Mouse (Mus musculus): Measurements from ENCODE around the gene Anxa5.

- TF ChIP-seq ZNF384 (IDR thresholded peaks at IDR 0.05; ENCODE audit: low read depth, low read length) (no peak), ZC3H11A (IDR thresholded peaks at IDR 0.05; ENCODE audit: borderline replicate concordance, low read depth, low read length) (no peak), HCFC1 (IDR thresholded peaks at IDR 0.05; ENCODE audit: borderline replicate concordance, insufficient read depth, low read length) (no peak), CHD2 (IDR thresholded peaks at IDR 0.05; ENCODE audit: low read depth, low read length) (no peak)
Observed at GRCm38 (mm10) chr3:36521073-36522060, 45.7 kb upstream of the Anxa5 start, which contains the start of gene Gm11549.

Measured in ES-E14 (cell line).